Mouse (Mus musculus): Measurements from ENCODE around the gene Tpo.

The Tpo gene

DNA sequence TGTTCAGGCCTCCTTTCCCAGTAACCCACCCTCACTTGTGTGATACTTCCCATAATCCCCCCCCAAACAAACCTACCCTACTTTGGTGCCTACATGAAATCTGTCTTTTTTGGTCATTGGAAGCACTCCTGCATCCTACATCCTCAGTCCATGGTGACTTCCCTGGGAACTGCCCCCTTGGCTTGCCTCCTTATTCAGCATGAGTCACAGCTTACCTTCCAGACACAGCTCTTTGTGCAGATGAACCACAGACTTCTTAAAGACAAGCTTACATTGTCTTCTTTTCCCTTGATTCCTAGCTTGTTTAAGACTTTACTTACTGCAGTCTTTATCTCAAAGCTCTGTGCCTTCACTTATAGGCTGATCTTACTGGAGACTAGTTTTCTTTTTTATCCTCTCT is 112.0 kb downstream of the Tpo start:
- DNase-seq (ENCODE audit: low spot score in 2 of 2): no peak

DNA sequence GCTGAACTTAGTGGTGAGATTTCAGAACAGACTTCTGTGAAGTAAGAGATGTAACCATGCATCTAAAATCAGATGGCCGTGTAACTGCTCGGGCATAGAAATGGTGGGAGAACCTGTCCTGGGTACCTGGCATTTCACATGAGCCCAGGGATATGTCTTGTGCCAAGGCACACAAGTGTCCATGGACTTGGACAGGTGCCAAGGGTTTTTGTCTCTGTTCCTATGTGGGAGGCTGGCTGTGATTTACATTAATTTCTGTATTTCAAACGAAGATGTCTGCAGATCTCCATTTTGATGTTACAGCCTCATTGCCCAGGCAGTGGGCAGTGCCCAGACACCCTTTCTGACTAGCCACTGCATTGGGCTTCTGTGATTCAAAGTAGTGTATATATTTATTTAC is 115.3 kb downstream of the Tpo start:
- no peak for DNase-seq (ENCODE audit: low spot score in 2 of 2)

DNA sequence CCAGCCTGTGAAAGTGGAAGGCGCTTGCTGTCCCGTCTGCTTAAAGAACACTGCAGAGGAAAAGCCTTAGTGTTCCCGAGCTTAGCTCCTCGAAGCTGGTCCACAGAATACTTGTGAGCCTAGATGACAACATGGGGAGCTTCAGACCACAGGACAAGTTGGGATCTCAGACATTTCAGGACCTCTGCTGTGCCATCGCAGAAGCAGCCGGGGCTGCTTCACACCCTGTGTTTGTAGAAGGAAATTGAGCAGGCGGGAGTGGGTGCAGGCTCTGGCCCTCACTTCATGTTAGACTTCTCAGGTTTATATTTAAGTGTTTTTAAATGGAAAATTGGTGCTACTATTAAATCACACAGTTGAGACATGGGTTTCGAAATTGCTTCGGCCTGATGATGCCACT is 116.9 kb downstream of the Tpo start:
- DNase-seq (ENCODE audit: low spot score in 2 of 2): no peak

DNA sequence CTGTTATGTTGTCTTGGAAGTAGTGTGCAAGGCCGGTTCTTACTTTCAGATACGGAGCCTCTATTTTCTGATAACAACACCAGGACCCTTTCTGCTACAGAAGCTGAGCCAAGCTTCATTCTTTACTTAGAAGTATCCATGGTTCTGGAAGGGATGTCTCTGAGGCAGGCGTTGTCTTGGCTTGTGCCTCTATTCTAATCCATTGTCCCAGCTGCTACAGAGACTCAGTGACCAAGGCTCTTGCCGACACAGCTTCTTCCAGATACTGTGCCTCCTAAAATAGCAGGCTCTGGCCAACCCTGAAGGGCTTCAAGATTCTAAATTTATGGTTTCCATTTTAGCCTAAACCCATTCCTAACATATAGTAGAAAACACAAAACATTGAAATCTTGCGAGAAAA is 123.7 kb downstream of the Tpo start:
- DNase-seq (ENCODE audit: low spot score in 2 of 2): no peak

DNA sequence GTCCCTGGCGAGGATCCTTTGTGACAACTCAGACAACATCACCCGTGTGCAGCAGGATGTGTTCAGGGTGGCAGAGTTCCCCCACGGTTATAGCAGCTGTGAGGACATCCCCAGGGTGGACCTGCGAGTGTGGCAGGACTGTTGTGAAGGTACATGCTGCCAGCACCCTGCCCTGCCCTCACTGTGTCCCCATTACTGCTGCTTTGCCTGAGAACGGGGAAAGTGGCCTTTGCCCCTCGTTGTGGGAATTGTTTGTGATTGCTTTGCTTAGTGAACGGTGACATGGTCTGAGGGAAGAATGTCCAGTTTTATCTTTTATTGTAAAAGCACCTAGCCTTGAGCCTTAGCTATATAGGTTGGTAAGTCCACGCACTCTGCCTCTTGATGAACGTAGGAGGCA is 125.8 kb downstream of the Tpo start:
- no peak for DNase-seq (ENCODE audit: low spot score in 2 of 2)
